20 mouse cellular contexts compared by ENCODE assay signal in genomic region chr17:72339437-72339836, GRCm38 (mm10).
DNase-seq lines count a peak whose midpoint lies in the region; ATAC-seq lines count a peak whose summit lies in the region.
"Had no signal": no experiment of that assay in that cellular context is flagged by ENCODE, and none has a peak within 500 bp of the region (broad histone marks: within the 10 kb centered on the region; RNA-seq: fewer than 3 reads in every experiment).

No protein-coding gene starts in this region.

- peak; percentile 86 for DNase-seq in 3T3-L1 (ENCODE audit: low read depth, low spot score)
- peak; percentile 76 for DNase-seq in NIH3T3 (ENCODE audit: low read depth)
- DNase-seq in fibroblast of lung, adult 2 months (ENCODE audit: low read depth): peak; percentile 28
- no peak for DNase-seq in cerebellum, adult 8-10 months
- DNase-seq in kidney, postnatal 10 days: no peak
- DNase-seq: adrenal gland, postnatal 10 days; adrenal gland, postnatal 36 days; B cell, adult 2 months; cerebellum, adult 11-12 months; cerebellum, adult 9-10 months; cerebellum, postnatal 14 days; gastrocnemius, postnatal 25 days; heart, adult 18-20 months; heart, postnatal 10 days; heart, postnatal 36 days; kidney, adult 11 months had no signal

- no peak for ATAC-seq in activated CD4-positive, CD25-positive, alpha-beta regulatory T cell, adult 4 months
- ATAC-seq: forebrain, embryonic 14.5 days; hindbrain, embryonic 16.5 days; intestine, embryonic 15.5 days had no signal

Comparison
In these comparisons a context has a peak if more than half of its experiments do, and no peak if none do; other contexts are left out.
1. DNase-seq: peak in 3T3-L1 (single experiment), NIH3T3 (single experiment) and fibroblast of lung, adult 2 months (single experiment); none in cerebellum, adult 8-10 months (single experiment) and kidney, postnatal 10 days (single experiment).